Mouse (Mus musculus): ENCODE results near the gene Zfp169.

GRCm38 (mm10) chr13:48545476-48546281, 32.4 kb upstream of the Zfp169 start:
- TF ChIP-seq MAFK (IDR thresholded peaks at IDR 0.05; ENCODE audit: insufficient read depth, low read depth, low read length) = no peak
- no peak for TF ChIP-seq ZNF384 (IDR thresholded peaks at IDR 0.05; ENCODE audit: low read depth, low read length)
- TF ChIP-seq CHD2 (IDR thresholded peaks at IDR 0.05; ENCODE audit: low read depth, low read length) = peak; percentile 81; the same call in 1 of the 2 replicates
- TF ChIP-seq HCFC1 (IDR thresholded peaks at IDR 0.05; ENCODE audit: borderline replicate concordance, insufficient read depth, low read length) = no peak
- TF ChIP-seq ZC3H11A (IDR thresholded peaks at IDR 0.05; ENCODE audit: borderline replicate concordance, low read depth, low read length) = no peak
